Mouse (Mus musculus): ENCODE measurements at regions not wholly inside any gene's neighbourhood (a gene's known extent, or its start where the extent isn't known, plus 50 kb on each side); places are given as distances from the start of the nearest gene placed in this dataset.

- TF ChIP-seq POLR2A (IDR thresholded peaks at IDR 0.05; ENCODE audit: control insufficient read depth, extremely low read depth, insufficient read depth, low read length, poor library complexity) (no peak), CTCF (IDR thresholded peaks at IDR 0.05; ENCODE audit: borderline replicate concordance, control insufficient read depth, extremely low read depth, insufficient read depth, low read length, poor library complexity) (no peak)
Measured at GRCm38 (mm10) chr15:61441012-61441411, 518.2 kb upstream of the A1bg start.
